In the genomic region with DNA sequence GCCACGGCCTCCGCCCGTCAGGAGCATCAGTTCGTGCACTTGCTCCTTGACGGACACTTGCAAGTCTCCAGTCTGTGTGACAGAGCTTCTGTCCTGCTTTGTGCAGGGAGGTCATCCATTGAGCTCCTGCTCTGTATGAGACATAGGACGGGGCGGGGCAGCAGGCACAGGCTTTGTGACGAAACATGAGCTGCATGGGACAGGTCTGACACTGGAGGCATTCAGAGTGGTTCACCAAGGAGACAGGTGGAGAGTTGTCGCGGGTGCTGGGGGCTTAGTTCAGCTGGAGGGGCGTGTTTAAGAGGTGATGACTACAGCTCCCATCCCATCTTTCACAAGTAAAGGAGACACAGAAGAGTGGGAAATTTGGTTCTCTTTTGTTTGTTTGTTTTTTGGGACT, we compare ENCODE assay signal across 42 mouse cellular contexts. TPM values are rescaled to one million over a fixed set of nuclear protein-coding genes. Genes with fewer than 3 reads are reported as not detected.
"Had no signal": no experiment of that assay in that cellular context is flagged by ENCODE, and none has a peak within 500 bp of the region (broad histone marks: within the 10 kb centered on the region; RNA-seq: fewer than 3 reads in every experiment).

No protein-coding gene starts in this region.

- H3K4me2 ChIP-seq: heart, embryonic 11.5 days; heart, embryonic 12.5 days; heart, embryonic 13.5 days; heart, embryonic 15.5 days; hindbrain, embryonic 12.5 days; hindbrain, embryonic 13.5 days; hindbrain, embryonic 14.5 days; hindbrain, embryonic 15.5 days; intestine, embryonic 15.5 days; kidney, embryonic 15.5 days had no signal

- ATAC-seq: hindbrain, embryonic 16.5 days; hindbrain, postnatal 0 days; inflammation-experienced regulatory T-cells, adult 6 months; intestine, embryonic 15.5 days; intestine, embryonic 16.5 days had no signal

- DNase-seq: heart, postnatal 10 days; heart, postnatal 14 days; heart, postnatal 36 days; heart, postnatal 4 days; kidney, adult 11 months; kidney, adult 18-20 months; kidney, adult 2 months; kidney, adult 8-10 months; kidney, adult 9 months; kidney, postnatal 10 days; kidney, postnatal 14 days; kidney, postnatal 25 days; kidney, postnatal 36 days; kidney, postnatal 4 days; layer of hippocampus, adult 9-11 months; layer of hippocampus, postnatal 36 days had no signal

- H3K9me3 ChIP-seq: heart, embryonic 10.5 days; heart, embryonic 12.5 days; heart, embryonic 13.5 days; heart, embryonic 15.5 days; hindbrain, embryonic 10.5 days; hindbrain, embryonic 12.5 days; hindbrain, embryonic 13.5 days; hindbrain, embryonic 15.5 days; intestine, embryonic 15.5 days; kidney, embryonic 15.5 days had no signal

- H3K4me3 ChIP-seq: heart, embryonic 10.5 days; heart, embryonic 12.5 days; heart, embryonic 13.5 days; heart, embryonic 15.5 days; hindbrain, embryonic 10.5 days; hindbrain, embryonic 12.5 days; hindbrain, embryonic 13.5 days; hindbrain, embryonic 15.5 days; intestine, embryonic 15.5 days; kidney, embryonic 15.5 days; layer of hippocampus, adult 2 months had no signal

- H3K4me1 ChIP-seq: heart, embryonic 10.5 days; heart, embryonic 12.5 days; heart, embryonic 13.5 days; heart, embryonic 15.5 days; hindbrain, embryonic 12.5 days; hindbrain, embryonic 13.5 days; hindbrain, embryonic 15.5 days; intestine, embryonic 15.5 days; kidney, embryonic 15.5 days had no signal

- H3K27ac ChIP-seq: heart, embryonic 10.5 days; heart, embryonic 13.5 days; heart, embryonic 15.5 days; hindbrain, embryonic 10.5 days; hindbrain, embryonic 12.5 days; hindbrain, embryonic 13.5 days; hindbrain, embryonic 14.5 days; hindbrain, embryonic 15.5 days; hindbrain, postnatal 0 days; intestine, embryonic 15.5 days; kidney, embryonic 15.5 days; kidney, postnatal 0 days; layer of hippocampus, adult 2 months had no signal

- H3K27me3 ChIP-seq: heart, embryonic 12.5 days; heart, embryonic 13.5 days; heart, embryonic 15.5 days; hindbrain, embryonic 12.5 days; hindbrain, embryonic 13.5 days; hindbrain, embryonic 15.5 days; intestine, embryonic 15.5 days; kidney, embryonic 15.5 days had no signal

- H3K9ac ChIP-seq: heart, embryonic 12.5 days; heart, embryonic 13.5 days; heart, embryonic 15.5 days; hindbrain, embryonic 12.5 days; hindbrain, embryonic 13.5 days; hindbrain, embryonic 14.5 days; hindbrain, embryonic 15.5 days; intestine, embryonic 15.5 days; kidney, embryonic 15.5 days had no signal

RNA-seq across cellular contexts. Expression of gene Tssk3, which starts 14.8 kb away (rescaled TPM):
- polyA plus RNA-seq: heart, embryonic 10.5 days; heart, embryonic 11.5 days; heart, embryonic 12.5 days; heart, embryonic 13.5 days; heart, embryonic 14.5 days; heart, embryonic 15.5 days; heart, embryonic 16.5 days; heart, postnatal 0 days; hindbrain, embryonic 10.5 days; hindbrain, embryonic 11.5 days; hindbrain, embryonic 12.5 days; inflammation-experienced regulatory T-cells, adult 6 months; intestine, embryonic 14.5 days; intestine, embryonic 15.5 days; intestine, embryonic 16.5 days; kidney, adult 2 months; kidney, embryonic 14.5 days; kidney, embryonic 15.5 days; kidney, embryonic 16.5 days; kidney, postnatal 0 days; large intestine, adult 2 months had no signal

RNA-seq across cellular contexts. Expression of gene Fam229a, which starts 14.9 kb away (rescaled TPM):
- polyA plus RNA-seq: heart, embryonic 10.5 days; heart, embryonic 11.5 days; heart, embryonic 13.5 days; heart, embryonic 14.5 days; heart, embryonic 15.5 days; heart, embryonic 16.5 days; hindbrain, embryonic 11.5 days; hindbrain, embryonic 12.5 days; hindbrain, embryonic 13.5 days; inflammation-experienced regulatory T-cells, adult 6 months; intestine, embryonic 14.5 days; intestine, embryonic 15.5 days; intestine, embryonic 16.5 days; kidney, embryonic 14.5 days; kidney, embryonic 15.5 days; kidney, embryonic 16.5 days had no signal

RNA-seq across cellular contexts. Expression of gene Zbtb8b, which starts 35.4 kb away (rescaled TPM):
- polyA plus RNA-seq: inflammation-experienced regulatory T-cells, adult 6 months had no signal
